Mouse (Mus musculus): ENCODE measurements around the gene Pkd2l1.
"Not testable (repeated sequence)": the region's sequence is repeated elsewhere in the genome, so short reads cannot be mapped to it uniquely, and the experiment has no call there.

Pkd2l1 gene

GRCm38 (mm10) chr19:44159386-44159785 is 32.9 kb downstream of the Pkd2l1 start:
- no peak for DNase-seq (ENCODE audit: low spot score in 2 of 2)

- DNase-seq (ENCODE audit: low spot score in 2 of 2) = no peak
These were observed 35.2 kb downstream of the Pkd2l1 start for GRCm38 (mm10) chr19:44157005-44157404.

- DNase-seq (ENCODE audit: low spot score in 2 of 2) = no peak
These were observed 38.5 kb downstream of the Pkd2l1 start for GRCm38 (mm10) chr19:44153781-44154180.

- no peak for DNase-seq (ENCODE audit: low spot score in 2 of 2)
These were observed 43.3 kb downstream of the Pkd2l1 start for GRCm38 (mm10) chr19:44148991-44149390.

GRCm38 (mm10) chr19:44148345-44148744 is 43.9 kb downstream of the Pkd2l1 start:
- DNase-seq (ENCODE audit: low spot score in 2 of 2) = no peak

GRCm38 (mm10) chr19:44146951-44147350 is 45.3 kb downstream of the Pkd2l1 start:
- DNase-seq (ENCODE audit: low spot score in 2 of 2) = no peak

GRCm38 (mm10) chr19:44146568-44146879 is 45.7 kb downstream of the Pkd2l1 start:
- DNase-seq (ENCODE audit: low spot score in 2 of 2) = no peak

GRCm38 (mm10) chr19:44145702-44146567 is 46.3 kb downstream of the Pkd2l1 start, which contains the start of gene Bloc1s2:
TSS of gene Bloc1s2 (minus strand) at chr19:44146446.
- DNase-seq (ENCODE audit: low spot score in 2 of 2) = peak; percentile 91

- DNase-seq (ENCODE audit: low spot score in 2 of 2) = peak; percentile 66 to 67
These were observed 47.9 kb downstream of the Pkd2l1 start for GRCm38 (mm10) chr19:44144366-44144765.

- no peak for DNase-seq (ENCODE audit: low spot score in 2 of 2)
These were observed 56.2 kb downstream of the Pkd2l1 start for GRCm38 (mm10) chr19:44135960-44136485.

GRCm38 (mm10) chr19:44135072-44135959 is 56.9 kb downstream of the Pkd2l1 start, which contains the start of gene Cwf19l1:
TSS of gene Cwf19l1 (minus strand) at chr19:44135876.
- DNase-seq (ENCODE audit: low spot score in 2 of 2) = peak; percentile 71 to 80

GRCm38 (mm10) chr19:44132917-44133316 is 59.3 kb downstream of the Pkd2l1 start:
- no peak for DNase-seq (ENCODE audit: low spot score in 2 of 2)

GRCm38 (mm10) chr19:44128560-44128959 is 63.7 kb downstream of the Pkd2l1 start:
- no peak for DNase-seq (ENCODE audit: low spot score in 2 of 2)

GRCm38 (mm10) chr19:44127729-44128497 is 64.3 kb downstream of the Pkd2l1 start:
- DNase-seq (ENCODE audit: low spot score in 2 of 2) = no peak

- no peak for DNase-seq (ENCODE audit: low spot score in 2 of 2)
These were observed 71.1 kb downstream of the Pkd2l1 start for GRCm38 (mm10) chr19:44121137-44121536.

GRCm38 (mm10) chr19:44120686-44121085 is 71.6 kb downstream of the Pkd2l1 start:
- not testable (repeated sequence) for DNase-seq (ENCODE audit: low spot score in 2 of 2)

GRCm38 (mm10) chr19:44117793-44118192 is 74.4 kb downstream of the Pkd2l1 start:
- DNase-seq (ENCODE audit: low spot score in 2 of 2) = peak; percentile 28 to 42

- DNase-seq (ENCODE audit: low spot score in 2 of 2) = no peak
These were observed 80.5 kb downstream of the Pkd2l1 start for GRCm38 (mm10) chr19:44111706-44112105.

GRCm38 (mm10) chr19:44110356-44110755 is 81.9 kb downstream of the Pkd2l1 start:
- no peak for DNase-seq (ENCODE audit: low spot score in 2 of 2)

GRCm38 (mm10) chr19:44108996-44109395 is 83.2 kb downstream of the Pkd2l1 start:
- no peak for DNase-seq (ENCODE audit: low spot score in 2 of 2)
